In the genomic region with DNA sequence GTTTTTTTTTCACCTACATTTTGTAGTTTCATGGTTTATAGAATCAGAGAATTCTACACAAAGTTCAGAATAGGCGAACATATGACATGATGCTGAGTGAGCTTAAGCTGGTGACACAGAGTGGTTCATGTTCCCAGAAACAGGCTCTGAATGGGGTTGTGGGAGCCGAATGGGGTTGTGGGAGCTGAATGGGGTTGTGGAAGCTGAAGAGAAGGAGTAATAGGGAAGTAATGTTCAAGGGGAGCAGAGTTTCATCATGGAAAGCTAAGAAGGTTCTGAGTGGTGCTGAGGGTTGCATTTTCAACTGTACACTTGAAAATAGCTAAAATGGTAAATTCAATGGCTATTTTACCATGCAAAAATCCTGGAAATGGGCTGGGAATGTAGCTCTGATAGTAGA, we compare ENCODE assay signal across 26 mouse cellular contexts. TPM values are rescaled to one million over a fixed set of nuclear protein-coding genes. Genes with fewer than 3 reads are reported as not detected.
A peak's percentile ranks its signal among the peaks of the same experiment; 100 is the strongest.
DNase-seq lines count a peak whose midpoint lies in the region; ATAC-seq and TF ChIP-seq lines count a peak whose summit lies in the region.
"Had no signal": no experiment of that assay in that cellular context is flagged by ENCODE, and none has a peak within 500 bp of the region (broad histone marks: within the 10 kb centered on the region; RNA-seq: fewer than 3 reads in every experiment).

No protein-coding gene starts in this region.

- no peak overlapping the region for H3K9ac ChIP-seq in heart, embryonic 11.5 days (ENCODE audit: low read depth, low read length)
- H3K9ac ChIP-seq: embryonic facial prominence, embryonic 15.5 days; heart, embryonic 15.5 days; hindbrain, embryonic 13.5 days had no signal

- H3K9me3 ChIP-seq in heart, embryonic 11.5 days (replicated peaks; ENCODE audit: control insufficient read depth, low read length), result no peaks in the 10 kb centered on the region
- H3K9me3 ChIP-seq: embryonic facial prominence, embryonic 15.5 days; forebrain, embryonic 10.5 days; heart, embryonic 10.5 days; heart, embryonic 15.5 days; hindbrain, embryonic 13.5 days had no signal

- H3K4me3 ChIP-seq in heart, embryonic 11.5 days (ENCODE audit: low read depth, low read length), result no peak overlapping the region
- H3K4me3 ChIP-seq in kidney, adult 2 months (ENCODE audit: insufficient read depth, low read depth, low read length), result no peak overlapping the region
- H3K4me3 ChIP-seq: embryonic facial prominence, embryonic 15.5 days; erythroblast, embryonic 14.5 days; forebrain, embryonic 10.5 days; heart, embryonic 10.5 days; heart, embryonic 15.5 days; hindbrain, embryonic 13.5 days had no signal

- WGBS in heart, embryonic 11.5 days (ENCODE audit: insufficient replicate concordance), result 74% methylated on average over 2 of the region's 2 CpGs
- 85% methylated on average over 2 of the region's 2 CpGs for whole genome bisulfite sequencing in kidney, adult 2 months

- no peaks in the 10 kb centered on the region for H3K36me3 ChIP-seq in heart, embryonic 11.5 days (ENCODE audit: control insufficient read depth, insufficient read depth, low read length)
- H3K36me3 ChIP-seq in kidney, adult 2 months (ENCODE audit: control insufficient read depth, insufficient read depth, low read length), result no peaks in the 10 kb centered on the region
- H3K36me3 ChIP-seq: embryonic facial prominence, embryonic 15.5 days; forebrain, embryonic 10.5 days; heart, embryonic 10.5 days; heart, embryonic 15.5 days; hindbrain, embryonic 13.5 days had no signal

- no peak for TF ChIP-seq POLR2A in kidney, adult 2 months (IDR thresholded peaks at IDR 0.05; ENCODE audit: low read depth, low read length)

- TF ChIP-seq CTCF in kidney, adult 2 months (conservative IDR thresholded peaks at IDR 0.05; ENCODE audit: insufficient read depth, insufficient read length, low read depth, low read length), result no peak

- H3K27me3 ChIP-seq in heart, embryonic 11.5 days (ENCODE audit: control insufficient read depth, insufficient read depth, low read length), result no peaks in the 10 kb centered on the region
- H3K27me3 ChIP-seq in kidney, adult 2 months (replicated peaks; ENCODE audit: control insufficient read depth, insufficient read depth, low read length), result no peaks in the 10 kb centered on the region
- H3K27me3 ChIP-seq: embryonic facial prominence, embryonic 15.5 days; heart, embryonic 15.5 days; hindbrain, embryonic 13.5 days had no signal

- H3K4me2 ChIP-seq in heart, embryonic 11.5 days, result no peak overlapping the region
- H3K4me2 ChIP-seq: embryonic facial prominence, embryonic 15.5 days; heart, embryonic 15.5 days; hindbrain, embryonic 13.5 days had no signal

- H3K27ac ChIP-seq in heart, embryonic 11.5 days (ENCODE audit: low read depth, low read length), result no peak overlapping the region
- H3K27ac ChIP-seq in kidney, adult 2 months (ENCODE audit: insufficient read depth, low read depth, low read length), result no peak overlapping the region
- H3K27ac ChIP-seq: embryonic facial prominence, embryonic 15.5 days; forebrain, embryonic 10.5 days; heart, embryonic 10.5 days; heart, embryonic 15.5 days; hindbrain, embryonic 13.5 days had no signal

- DNase-seq in heart, adult 11 months, result peak; percentile 94
- DNase-seq in lung, postnatal 36 days, result peak; percentile 17
- no peak for DNase-seq in lung, adult 18-20 months
- no peak for DNase-seq in spleen, postnatal 14 days (ENCODE audit: low spot score in 2 of 2)
- no peak for DNase-seq in kidney, adult 2 months
- DNase-seq: adrenal gland, postnatal 10 days; cerebellum, adult 18-20 months; cerebellum, adult 9-11 months; cerebellum, postnatal 36 days; heart, postnatal 14 days had no signal

- no peak for ATAC-seq in heart, embryonic 11.5 days (replicated peaks; ENCODE audit: insufficient number of reproducible peaks, low FRiP score, low TSS enrichment)
- ATAC-seq in megakaryocyte, adult 5-6 weeks (ENCODE audit: poor library complexity, severe bottlenecking), result peak; percentile 54
- ATAC-seq: forebrain, embryonic 14.5 days had no signal

- H3K4me1 ChIP-seq in heart, embryonic 11.5 days (ENCODE audit: control insufficient read depth, insufficient read depth, low read length), result no peaks in the 10 kb centered on the region
- no peaks in the 10 kb centered on the region for H3K4me1 ChIP-seq in kidney, adult 2 months (ENCODE audit: control insufficient read depth, insufficient read depth, low read length)
- H3K4me1 ChIP-seq: embryonic facial prominence, embryonic 15.5 days; forebrain, embryonic 10.5 days; heart, embryonic 10.5 days; heart, embryonic 15.5 days; hindbrain, embryonic 13.5 days had no signal

RNA-seq across cellular contexts. Expression of gene Ccr1, which starts 19.1 kb away (rescaled TPM):
- 0.80 and 0.92 TPM in 2 replicates for polyA plus RNA-seq in heart, embryonic 11.5 days (2014; fragmentation: Nextera tagmentation; extraction: Ambion mirVana)
- total RNA-seq in megakaryocyte, adult 5-6 weeks (2015), result 119 and 127 TPM in 2 replicates
- 94.4 and 94.8 TPM in 2 replicates for total RNA-seq in megakaryocyte, adult 5-6 weeks (2017)
- polyA plus RNA-seq in kidney, adult 2 months (2012; rRNA removed), result 0.72 and 0.81 TPM in 2 replicates
- total RNA-seq: MEL had no signal
- polyA plus RNA-seq: erythroblast, embryonic 14.5 days had no signal

RNA-seq across cellular contexts. Expression of gene Ccr1l1, which starts 28.8 kb away (rescaled TPM):
- polyA plus RNA-seq in heart, embryonic 11.5 days (2014; fragmentation: Nextera tagmentation; extraction: Ambion mirVana), result not detected in 2 replicates
- total RNA-seq in megakaryocyte, adult 5-6 weeks (2015), result 0.23 and 1.0 TPM in 2 replicates
- total RNA-seq in megakaryocyte, adult 5-6 weeks (2017), result 0.33 TPM in 1 of 2 replicates, not detected in the other
- polyA plus RNA-seq in kidney, adult 2 months (2012; rRNA removed), result 0.06 TPM in 1 of 2 replicates, not detected in the other
- total RNA-seq: adrenal gland, postnatal 10 days; adrenal gland, postnatal 4 days; gastrocnemius, adult 8-10 months; gastrocnemius, postnatal 4 days; heart, postnatal 14 days; hematopoietic stem cell, adult 5-6 weeks; MEL had no signal
- polyA plus RNA-seq: C2C12; embryonic facial prominence, embryonic 11.5 days; embryonic facial prominence, embryonic 15.5 days; erythroblast, embryonic 14.5 days; forebrain, embryonic 10.5 days; forebrain, embryonic 14.5 days; heart, embryonic 10.5 days; heart, embryonic 15.5 days; hindbrain, embryonic 13.5 days had no signal

Comparison
In these comparisons a context has a peak if more than half of its experiments do, and no peak if none do; other contexts are left out.
1. DNase-seq: peak in heart, adult 11 months (single experiment) and lung, postnatal 36 days (single experiment); none in lung, adult 18-20 months (0 of 2), spleen, postnatal 14 days (0 of 2) and kidney, adult 2 months (single experiment).